Mouse (Mus musculus) liver, embryonic 14.5 days (tissue): ENCODE results near the gene Hrh1. TPM values are rescaled to one million over a fixed set of nuclear protein-coding genes. Genes with fewer than 3 reads are reported as not detected.

Experiments
- ATAC-seq: fragments of 200-750 bp; cut with Nextera tagmentation; 2 replicates; pipeline ENCODE4 v1.8.0; 2017; ENCODE audit warnings: moderate number of reproducible peaks, mild to moderate bottlenecking, moderate library complexity; ENCODE audit not compliant: insufficient read depth
- DNase-seq, 3 experiments: peaks; one replicate each; pipeline ENCODE4 v3.0.0-alpha.2; 2012 to 2013; ENCODE audit warnings: low read depth in 3 of 3, low spot score in 3 of 3
- H3K27ac ChIP-seq: fragments of 300-500 bp; sonication (generic); 2 replicates; pipeline ENCODE4 v1.5.1; 2014; ENCODE audit warnings: moderate library complexity, mild to moderate bottlenecking, control low read depth, inconsistent platforms
- H3K27me3 ChIP-seq: fragments of 300-500 bp; sonication (generic); 2 replicates; pipeline ENCODE4 v1.6.1; 2014; ENCODE audit warnings: mild to moderate bottlenecking, low read length, moderate library complexity; ENCODE audit not compliant: control insufficient read depth, insufficient read depth
- H3K36me3 ChIP-seq: fragments of 300-500 bp; sonication (generic); replicated peaks from 2 replicates; pipeline ENCODE4 v1.6.1; 2014; ENCODE audit warnings: low read depth; ENCODE audit not compliant: control insufficient read depth, insufficient read depth
- H3K4me1 ChIP-seq, 2 experiments: fragments of 200-500 bp in 1 of 2; fragments of 300-500 bp in 1 of 2; sonication (generic) in 1 of 2; replicated peaks; 2 replicates each; pipeline ENCODE4 v1.6.1; 2012 to 2014; ENCODE audit warnings: antibody characterized with exemption in 1 of 2, inconsistent platforms in 1 of 2, low read length in 1 of 2; ENCODE audit not compliant: control insufficient read depth in 2 of 2, insufficient read depth in 2 of 2
- H3K4me2 ChIP-seq: fragments of 300-500 bp; sonication (generic); 2 replicates; pipeline ENCODE4 v1.6.1; 2014; ENCODE audit warnings: low read depth, mild to moderate bottlenecking, control low read depth, moderate library complexity
- H3K4me3 ChIP-seq, 2 experiments: fragments of 200-500 bp in 1 of 2; fragments of 300-500 bp in 1 of 2; sonication (generic) in 1 of 2; 2 replicates each; pipeline ENCODE4 v1.5.1; 2012 to 2014; ENCODE audit warnings: low read depth in 2 of 2, low read length in 2 of 2, mild to moderate bottlenecking in 2 of 2, control low read depth in 1 of 2, inconsistent platforms in 1 of 2, moderate library complexity in 1 of 2; ENCODE audit not compliant: insufficient read depth in 1 of 2
- H3K9ac ChIP-seq: fragments of 300-500 bp; sonication (generic); replicated peaks from 2 replicates; pipeline ENCODE4 v1.6.1; 2014; ENCODE audit warnings: mild to moderate bottlenecking, control low read depth, moderate library complexity
- H3K9me3 ChIP-seq: fragments of 300-500 bp; sonication (generic); 2 replicates; pipeline ENCODE4 v1.6.1; 2016; ENCODE audit warnings: low read length, mixed read lengths; ENCODE audit not compliant: control insufficient read depth
- CTCF ChIP-seq: IDR thresholded peaks from 2 replicates; pipeline ENCODE4 v1.5.1; 2016; ENCODE audit warnings: antibody characterized with exemption, low read depth, control low read depth
- EP300 ChIP-seq: IDR thresholded peaks from 2 replicates; pipeline ENCODE4 v1.6.1; 2016; ENCODE audit warnings: antibody characterized with exemption, low read depth
- WGBS: fragments of 180-500 bp; shearing (Covaris S2); extraction: QIAGEN DNeasy Blood & Tissue Kit; methylation state at CpG from one replicate; pipeline ENCODE4 v1.1.7; 2014; ENCODE audit not compliant: insufficient replicate concordance; 5-methylcytosine and 5-hydroxymethylcytosine counted together
- polyA plus RNA-seq, 2 experiments: library from polyadenylated mRNA; depleted of rRNA in 1 of 2; stranded (reverse) in 1 of 2; unstranded in 1 of 2; fragments of >200 nt; fragmentation: Nextera tagmentation in 1 of 2; extraction: Ambion mirVana in 1 of 2; gene quantifications; 2 replicates each; pipeline versions ENCODE4 v1.2.1 to v1.2.3; 2012 to 2014

The Hrh1 gene
- polyA plus RNA-seq, 2 experiments = 0.06 TPM; not detected in 1

DNA sequence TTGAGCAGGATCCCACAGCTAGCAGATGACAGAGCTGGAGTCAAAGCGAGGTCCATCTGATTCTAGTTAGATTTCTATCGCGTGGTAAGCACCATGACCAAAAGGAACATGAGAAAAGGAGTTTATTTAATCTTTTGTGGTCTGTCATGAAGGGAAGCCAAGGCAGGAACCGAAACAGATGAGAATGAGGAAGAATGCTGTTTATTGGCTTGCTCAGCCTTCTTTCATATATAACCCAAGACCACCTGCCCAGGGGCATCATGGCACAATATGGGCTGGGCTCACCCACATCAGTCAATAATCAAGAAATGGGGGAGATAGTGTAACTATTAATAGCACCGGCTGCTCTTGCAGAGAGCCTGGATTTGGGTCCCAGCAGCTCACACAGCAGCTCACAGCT lies 33.0 kb upstream of the Hrh1 start:
- H3K9ac ChIP-seq = no peak overlapping the region
- no peak overlapping the region for H3K4me3 ChIP-seq
- no peaks in the 10 kb centered on the region for H3K27me3 ChIP-seq
- no peak for DNase-seq
- no peaks in the 10 kb centered on the region for H3K36me3 ChIP-seq
- no peaks in the 10 kb centered on the region for H3K9me3 ChIP-seq
- no peak overlapping the region for H3K4me2 ChIP-seq
- TF ChIP-seq EP300 (no peak), CTCF (no peak)
- 29% methylated on average over 5 of the region's 5 CpGs for WGBS
- no peaks in the 10 kb centered on the region for H3K4me1 ChIP-seq
- no peak for ATAC-seq
- no peak overlapping the region for H3K27ac ChIP-seq

GRCm38 (mm10) chr6:114366191-114366590 lies 31.5 kb upstream of the Hrh1 start:
- no peak overlapping the region for H3K4me3 ChIP-seq
- DNase-seq = no peak

GRCm38 (mm10) chr6:114367681-114368080 lies 30.1 kb upstream of the Hrh1 start:
- no peak for TF ChIP-seq CTCF
- no peak for TF ChIP-seq EP300
- no peak overlapping the region for H3K9ac ChIP-seq
- H3K4me2 ChIP-seq = no peak overlapping the region
- H3K9me3 ChIP-seq = no peaks in the 10 kb centered on the region
- no peak for DNase-seq
- no peaks in the 10 kb centered on the region for H3K36me3 ChIP-seq
- H3K27ac ChIP-seq = no peak overlapping the region
- no peaks in the 10 kb centered on the region for H3K27me3 ChIP-seq
- H3K4me1 ChIP-seq = no peaks in the 10 kb centered on the region
- ATAC-seq = no peak
- H3K4me3 ChIP-seq = no peak overlapping the region
- WGBS = 71% methylated on average over 6 of the region's 6 CpGs

More at GRCm38 (mm10) chr6:114366191-114366590, 31.5 kb upstream of the Hrh1 start:
- Histone ChIP-seq H3K4me1 (no peaks in the 10 kb centered on the region), H3K9ac (no peak overlapping the region), H3K9me3 (no peaks in the 10 kb centered on the region), H3K27me3 (no peaks in the 10 kb centered on the region), H3K36me3 (no peaks in the 10 kb centered on the region), H3K4me2 (no peak overlapping the region), H3K27ac (no peak overlapping the region)
- no peak for TF ChIP-seq CTCF
- no peak for TF ChIP-seq EP300
- no peak for ATAC-seq
- 42% methylated on average over 5 of the region's 5 CpGs for WGBS

GRCm38 (mm10) chr6:114368196-114368595 lies 29.5 kb upstream of the Hrh1 start:
- no peak for ATAC-seq
- no peaks in the 10 kb centered on the region for H3K36me3 ChIP-seq
- no peaks in the 10 kb centered on the region for H3K4me1 ChIP-seq
- H3K9ac ChIP-seq = no peak overlapping the region
- TF ChIP-seq CTCF (no peak), EP300 (no peak)
- no peak overlapping the region for H3K4me2 ChIP-seq
- 49% methylated on average over 6 of the region's 6 CpGs for WGBS
- H3K9me3 ChIP-seq = no peaks in the 10 kb centered on the region
- H3K27me3 ChIP-seq = no peaks in the 10 kb centered on the region
- H3K4me3 ChIP-seq = no peak overlapping the region
- DNase-seq = no peak
- no peak overlapping the region for H3K27ac ChIP-seq

DNA sequence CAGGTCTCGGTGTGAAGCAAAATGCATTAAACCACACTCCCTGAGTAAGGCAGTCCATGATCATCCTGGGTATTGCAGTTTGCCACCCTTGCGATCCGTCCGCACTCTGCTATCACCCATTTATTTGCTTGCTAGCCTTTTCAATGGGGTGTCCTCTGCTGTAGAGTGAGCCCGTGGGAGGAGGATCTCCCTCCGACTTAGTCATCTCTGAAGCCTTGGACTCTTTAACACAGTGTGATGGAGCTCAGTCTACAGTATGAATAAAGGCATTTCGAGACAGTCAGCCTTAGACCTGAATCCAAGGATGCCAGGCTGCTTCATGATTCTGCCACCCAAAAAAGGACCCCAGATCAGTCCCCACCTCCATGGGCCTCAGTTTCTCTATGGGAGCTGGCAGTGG lies 25.0 kb upstream of the Hrh1 start:
- TF ChIP-seq EP300 (no peak), CTCF (no peak)
- no peaks in the 10 kb centered on the region for H3K4me1 ChIP-seq
- H3K36me3 ChIP-seq = no peaks in the 10 kb centered on the region
- ATAC-seq (no peak), DNase-seq (no peak)
- H3K9ac ChIP-seq = no peak overlapping the region
- H3K27ac ChIP-seq = no peak overlapping the region
- H3K4me2 ChIP-seq = no peak overlapping the region
- 76% methylated on average over 7 of the region's 7 CpGs for WGBS
- no peak overlapping the region for H3K4me3 ChIP-seq
- no peaks in the 10 kb centered on the region for H3K27me3 ChIP-seq
- no peaks in the 10 kb centered on the region for H3K9me3 ChIP-seq
